Mouse (Mus musculus): Measurements from ENCODE around the gene Zdhhc14. TPM values are rescaled to one million over a fixed set of nuclear protein-coding genes. Genes with fewer than 3 reads are reported as not detected.

The Zdhhc14 gene
- polyA plus RNA-seq, 1 experiment from 2014 or later, result 10.1 TPM

DNA sequence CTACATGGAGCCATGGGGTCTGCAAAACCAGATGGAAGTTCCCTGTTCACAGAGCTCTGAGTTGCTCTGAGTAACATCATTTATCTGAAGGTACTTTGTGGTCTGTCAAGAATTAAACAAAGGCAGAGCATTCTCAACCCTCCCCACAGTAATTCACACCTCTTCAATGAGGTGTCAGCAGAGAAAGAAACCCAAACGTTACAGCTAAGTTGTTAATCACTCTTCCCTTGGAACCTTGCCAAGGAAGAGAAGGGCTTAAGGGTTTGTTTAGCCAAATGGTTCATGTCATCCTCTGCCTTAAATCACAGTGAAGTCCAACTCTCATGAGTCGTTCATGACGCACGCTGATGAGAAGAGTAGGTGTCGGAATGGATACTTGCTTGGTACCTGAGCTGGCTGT is 75.6 kb downstream of the Zdhhc14 start:
- Histone ChIP-seq H3K27ac (no peak overlapping the region), H3K27me3 (replicated peaks) (no peaks in the 10 kb centered on the region), H3K4me2 (no peak overlapping the region), H3K4me3 (no peak overlapping the region), H3K9ac (no peak overlapping the region), H3K36me3 (replicated peaks) (no peaks in the 10 kb centered on the region), H3K9me3 (0 out of 2 replicates have a peak, but pooled peaks cover 3% of the 10 kb centered on the region), H3K4me1 (no peaks in the 10 kb centered on the region)
- ATAC-seq (replicated peaks), result no peak
- 77% methylated on average over 5 of the region's 5 CpGs for WGBS

DNA sequence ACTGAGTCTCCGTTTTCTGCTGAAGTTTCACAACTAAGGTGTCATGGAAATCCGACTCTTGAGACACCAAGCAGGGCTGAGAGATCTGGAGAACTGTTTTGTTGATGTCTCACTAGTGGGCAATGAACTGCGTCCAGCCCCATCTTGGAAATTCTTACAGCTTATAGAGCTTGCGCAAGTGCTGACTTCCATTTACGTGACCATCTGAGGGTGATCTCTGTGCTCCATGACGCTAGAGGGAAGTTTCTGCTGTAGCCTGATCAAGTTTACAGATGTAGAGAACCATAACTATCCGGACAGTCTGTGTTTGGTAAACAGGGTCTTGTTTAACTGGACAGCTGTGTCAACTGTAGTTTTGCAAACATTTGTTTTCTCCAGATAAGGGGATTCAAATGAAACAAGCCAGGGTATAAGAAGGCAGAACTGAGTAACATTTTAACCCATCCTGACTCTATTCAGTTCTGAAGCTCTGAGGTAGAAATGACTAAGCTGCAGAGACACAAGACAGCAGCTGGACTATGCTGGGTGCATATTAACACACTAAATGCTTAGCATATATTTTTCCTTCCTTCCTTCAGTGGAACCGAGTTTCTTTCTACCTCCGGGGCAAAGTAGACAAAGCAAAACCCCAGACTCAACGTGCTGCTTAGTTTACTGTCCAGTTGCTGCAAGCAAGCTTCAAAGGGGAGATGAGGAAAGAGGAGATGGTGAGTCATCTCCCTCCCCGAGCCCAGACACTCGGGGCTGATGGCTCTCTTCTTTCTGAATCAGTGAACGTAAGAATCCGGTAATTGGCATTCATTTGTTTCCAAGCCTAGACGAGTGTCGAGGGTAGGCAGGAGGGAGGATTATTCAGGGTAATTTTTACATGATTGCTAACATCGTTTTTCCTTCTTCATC is 77.0 kb downstream of the Zdhhc14 start:
- Histone ChIP-seq H3K27ac (no peak overlapping the region), H3K36me3 (replicated peaks) (no peaks in the 10 kb centered on the region), H3K9ac (no peak overlapping the region), H3K4me1 (no peaks in the 10 kb centered on the region), H3K9me3 (no peaks in the 10 kb centered on the region), H3K4me3 (no peak overlapping the region), H3K27me3 (replicated peaks) (no peaks in the 10 kb centered on the region), H3K4me2 (no peak overlapping the region)
- WGBS, result 67% methylated on average over 17 of the region's 17 CpGs
- no peak for ATAC-seq (replicated peaks)

DNA sequence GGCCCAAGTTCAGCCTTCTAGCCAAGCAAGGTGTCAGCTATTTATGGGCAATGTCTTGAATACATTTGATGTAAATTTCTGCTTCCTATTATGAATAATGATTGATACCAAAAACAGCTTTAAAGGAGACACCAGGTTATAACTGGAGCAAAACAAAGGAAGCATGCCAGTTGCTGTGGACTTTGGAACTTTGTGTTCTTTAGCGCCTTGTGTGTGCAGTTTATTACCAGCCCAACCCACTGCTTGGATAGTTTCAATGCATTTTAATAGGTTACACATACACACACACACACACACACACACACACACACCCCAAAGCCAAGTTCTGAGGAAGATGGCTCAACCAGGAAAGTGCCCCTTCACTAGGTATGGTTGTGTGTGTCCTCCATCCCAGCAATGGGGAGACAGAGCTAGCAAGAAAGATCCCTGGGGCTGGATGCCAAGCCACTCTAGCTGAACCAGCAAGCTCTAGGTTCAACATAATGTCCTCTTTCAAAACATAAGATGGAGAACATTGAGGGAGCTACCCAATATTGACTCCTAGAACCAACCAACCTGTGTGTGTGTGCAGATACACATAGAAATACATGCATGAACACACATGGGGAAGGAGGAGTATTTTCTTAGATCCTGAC is 79.9 kb downstream of the Zdhhc14 start:
- Histone ChIP-seq H3K4me2 (no peak overlapping the region), H3K9ac (no peak overlapping the region), H3K4me3 (no peak overlapping the region), H3K27me3 (replicated peaks) (no peaks in the 10 kb centered on the region), H3K9me3 (no peaks in the 10 kb centered on the region), H3K27ac (no peak overlapping the region), H3K36me3 (replicated peaks) (no peaks in the 10 kb centered on the region), H3K4me1 (no peaks in the 10 kb centered on the region)
- ATAC-seq (replicated peaks), result no peak
- 100% methylated on average over 1 of the region's 1 CpGs for WGBS

DNA sequence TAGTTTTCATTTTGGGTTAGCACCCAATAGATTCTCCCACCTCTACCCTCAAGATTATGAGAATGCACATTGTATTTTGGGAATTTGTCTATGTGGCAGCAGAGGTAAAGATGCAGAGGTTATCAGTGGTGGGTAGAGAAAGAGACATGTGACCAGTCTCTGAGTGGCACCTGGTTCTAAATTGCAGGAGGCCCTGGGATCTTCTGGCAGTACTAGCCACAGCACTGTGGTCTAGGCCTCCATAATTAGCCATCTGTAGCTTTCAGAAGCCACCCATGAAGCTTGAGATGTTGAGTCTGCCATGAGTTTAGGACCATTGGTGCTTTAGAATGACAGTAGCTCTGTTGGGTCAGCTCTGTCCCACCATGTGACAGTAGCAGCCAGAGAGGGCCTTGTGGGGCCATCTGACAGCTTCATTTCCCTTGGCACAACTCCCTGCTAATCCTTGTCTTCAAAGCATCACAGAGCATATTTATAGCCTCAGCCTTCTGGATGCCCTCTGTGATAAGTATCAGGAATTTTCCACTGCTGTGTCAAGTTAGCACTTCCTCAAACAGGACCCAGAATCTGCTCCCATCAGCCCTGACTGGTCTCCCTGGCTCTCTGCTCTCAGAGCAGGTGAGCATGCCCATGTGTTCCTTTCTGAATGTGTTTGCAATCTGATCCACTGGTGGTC is 80.5 kb downstream of the Zdhhc14 start:
- Histone ChIP-seq H3K4me2 (no peak overlapping the region), H3K9ac (no peak overlapping the region), H3K4me3 (no peak overlapping the region), H3K27ac (no peak overlapping the region), H3K36me3 (replicated peaks) (no peaks in the 10 kb centered on the region), H3K9me3 (no peaks in the 10 kb centered on the region), H3K4me1 (no peaks in the 10 kb centered on the region), H3K27me3 (replicated peaks) (no peaks in the 10 kb centered on the region)
- ATAC-seq (replicated peaks), result no peak

DNA sequence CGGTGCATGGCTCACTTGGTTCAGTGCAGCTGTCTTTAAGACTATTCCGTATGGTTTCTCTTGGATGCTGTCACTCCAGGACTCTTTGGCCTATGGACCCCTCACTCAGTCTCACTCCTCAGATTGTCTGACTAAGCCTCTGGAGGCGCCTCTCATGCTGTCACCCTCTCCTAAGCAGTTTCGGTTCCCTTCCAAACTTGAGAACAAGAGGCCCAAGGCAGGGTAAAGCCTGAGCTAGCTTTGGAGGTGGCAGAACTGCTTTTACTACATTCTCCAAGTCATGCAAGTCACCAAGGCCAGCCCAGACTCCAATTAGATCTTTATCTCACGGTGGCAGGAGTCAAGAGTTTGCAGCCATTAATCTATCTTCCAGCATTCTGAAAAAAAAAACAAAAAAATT is 82.3 kb downstream of the Zdhhc14 start:
- Histone ChIP-seq H3K27me3 (replicated peaks) (no peaks in the 10 kb centered on the region), H3K36me3 (replicated peaks) (no peaks in the 10 kb centered on the region), H3K27ac (no peak overlapping the region), H3K9ac (no peak overlapping the region), H3K4me3 (no peak overlapping the region), H3K9me3 (no peaks in the 10 kb centered on the region), H3K4me2 (no peak overlapping the region), H3K4me1 (no peaks in the 10 kb centered on the region)
- 83% methylated on average over 5 of the region's 5 CpGs for WGBS
- ATAC-seq (replicated peaks), result no peak

DNA sequence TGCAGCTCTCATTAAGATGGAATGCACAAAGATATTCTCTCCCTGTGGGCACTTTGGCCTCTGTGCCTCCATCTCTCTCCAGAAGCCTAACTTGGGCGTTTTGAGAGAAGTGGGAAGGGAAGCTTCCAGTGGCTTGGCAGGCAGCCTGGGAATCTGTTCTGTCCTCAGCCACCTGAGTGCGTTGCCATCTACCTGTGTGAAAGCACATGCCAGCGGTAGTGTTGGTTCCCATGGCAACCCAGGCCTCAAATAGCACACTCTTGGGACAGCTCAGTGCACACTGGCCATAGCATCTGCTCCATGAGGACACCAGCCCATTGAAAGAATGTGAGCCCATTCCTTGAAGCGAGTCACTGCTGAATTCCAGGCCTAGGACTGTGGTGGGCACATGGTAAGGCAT is 83.2 kb downstream of the Zdhhc14 start:
- Histone ChIP-seq H3K9ac (no peak overlapping the region), H3K4me1 (no peaks in the 10 kb centered on the region), H3K27me3 (replicated peaks) (no peaks in the 10 kb centered on the region), H3K36me3 (replicated peaks) (no peaks in the 10 kb centered on the region), H3K4me3 (no peak overlapping the region), H3K27ac (no peak overlapping the region), H3K9me3 (no peaks in the 10 kb centered on the region), H3K4me2 (no peak overlapping the region)
- WGBS, result 70% methylated on average over 4 of the region's 4 CpGs
- ATAC-seq (replicated peaks), result no peak

DNA sequence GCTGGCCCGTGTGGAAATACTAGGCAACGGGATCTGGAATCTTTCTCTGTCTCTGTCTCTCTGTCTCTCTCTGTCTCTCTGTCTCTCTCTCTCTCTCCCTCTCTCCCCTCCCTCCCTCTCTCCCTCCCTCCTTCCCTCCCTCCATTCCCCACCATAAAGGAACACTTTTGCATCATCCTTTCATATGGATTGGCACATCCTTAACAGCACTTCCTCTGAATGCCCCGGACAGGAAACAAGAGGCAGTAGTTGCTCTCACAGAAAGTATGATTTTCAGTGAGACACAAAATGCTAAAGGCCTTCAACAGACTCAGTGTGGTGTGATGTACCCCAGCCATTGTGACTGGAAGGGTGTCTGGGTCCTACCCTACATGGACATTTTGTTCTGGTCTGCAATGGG is 89.9 kb downstream of the Zdhhc14 start:
- Histone ChIP-seq H3K9ac (no peak overlapping the region), H3K4me1 (peaks cover 14% of the 10 kb centered on the region), H3K27ac (no peak overlapping the region), H3K4me2 (no peak overlapping the region), H3K36me3 (replicated peaks) (no peaks in the 10 kb centered on the region), H3K9me3 (no peaks in the 10 kb centered on the region), H3K4me3 (no peak overlapping the region), H3K27me3 (replicated peaks) (no peaks in the 10 kb centered on the region)
- ATAC-seq (replicated peaks), result no peak
- 88% methylated on average over 3 of the region's 3 CpGs for WGBS

DNA sequence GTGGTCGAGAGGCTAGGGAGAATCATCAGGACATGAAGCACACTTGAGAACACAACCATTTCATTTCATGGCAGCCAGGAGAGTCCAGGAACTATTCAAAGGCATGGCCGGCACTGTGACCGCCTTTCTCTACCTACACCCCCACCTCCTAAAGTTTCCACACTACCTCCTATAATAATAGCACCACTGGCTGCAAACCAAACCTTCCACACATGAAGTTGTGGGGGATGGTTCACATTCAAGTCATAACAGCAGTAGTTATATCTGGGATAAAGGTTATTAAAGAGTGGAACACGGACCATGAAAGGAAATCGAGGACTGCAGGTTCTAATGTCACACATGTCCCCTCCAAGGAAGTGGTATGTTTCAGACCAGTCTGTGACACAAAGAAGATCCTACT is 90.6 kb downstream of the Zdhhc14 start:
- Histone ChIP-seq H3K4me1 (peaks cover 14% of the 10 kb centered on the region), H3K4me2 (no peak overlapping the region), H3K36me3 (replicated peaks) (no peaks in the 10 kb centered on the region), H3K9me3 (no peaks in the 10 kb centered on the region), H3K4me3 (no peak overlapping the region), H3K27ac (no peak overlapping the region; the same call in 1 of the 2 replicates), H3K27me3 (replicated peaks) (no peaks in the 10 kb centered on the region), H3K9ac (no peak overlapping the region)
- ATAC-seq (replicated peaks), result no peak
- WGBS, result 92% methylated on average over 5 of the region's 5 CpGs

DNA sequence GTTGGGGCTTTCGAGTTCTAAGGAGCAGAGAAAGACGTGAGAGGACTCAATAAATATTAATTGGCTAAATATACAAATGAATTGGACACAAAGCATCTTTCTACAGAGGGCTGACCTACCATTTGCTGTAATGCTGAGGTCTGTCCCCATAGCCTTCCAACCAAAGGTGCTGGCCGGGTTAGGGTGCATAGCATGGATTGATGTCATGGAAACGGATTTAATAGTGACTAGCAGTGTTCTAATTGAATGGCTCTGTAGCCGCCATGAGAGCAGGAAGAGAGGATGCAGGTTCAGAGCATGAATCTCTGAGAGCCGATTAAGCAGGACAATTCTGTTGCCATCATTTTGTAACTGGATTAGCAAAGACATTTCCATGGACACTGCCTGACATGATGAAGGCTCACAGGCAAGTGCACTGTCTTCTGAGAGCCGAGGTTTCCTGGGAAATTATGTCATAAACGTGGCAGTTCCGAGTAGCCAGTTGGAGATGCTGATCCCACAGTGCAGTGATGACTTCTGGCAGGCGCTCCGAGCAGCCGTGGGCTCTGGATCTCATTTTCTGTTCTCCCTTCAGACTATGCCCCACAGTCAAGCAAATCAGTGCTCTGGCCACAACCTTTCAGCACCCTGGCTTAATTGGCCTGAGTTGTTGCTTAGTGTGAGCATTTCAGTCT is 91.3 kb downstream of the Zdhhc14 start:
- Histone ChIP-seq H3K9ac (no peak overlapping the region; the same call in 1 of the 2 replicates), H3K27me3 (replicated peaks) (no peaks in the 10 kb centered on the region), H3K4me2 (peak overlapping the region; percentile 25), H3K27ac (peak overlapping the region; percentile 68), H3K36me3 (replicated peaks) (no peaks in the 10 kb centered on the region), H3K4me3 (no peak overlapping the region), H3K4me1 (peaks cover 14% of the 10 kb centered on the region), H3K9me3 (no peaks in the 10 kb centered on the region)
- ATAC-seq (replicated peaks), result peak; percentile 71
- WGBS, result 16% methylated on average over 12 of the region's 12 CpGs

DNA sequence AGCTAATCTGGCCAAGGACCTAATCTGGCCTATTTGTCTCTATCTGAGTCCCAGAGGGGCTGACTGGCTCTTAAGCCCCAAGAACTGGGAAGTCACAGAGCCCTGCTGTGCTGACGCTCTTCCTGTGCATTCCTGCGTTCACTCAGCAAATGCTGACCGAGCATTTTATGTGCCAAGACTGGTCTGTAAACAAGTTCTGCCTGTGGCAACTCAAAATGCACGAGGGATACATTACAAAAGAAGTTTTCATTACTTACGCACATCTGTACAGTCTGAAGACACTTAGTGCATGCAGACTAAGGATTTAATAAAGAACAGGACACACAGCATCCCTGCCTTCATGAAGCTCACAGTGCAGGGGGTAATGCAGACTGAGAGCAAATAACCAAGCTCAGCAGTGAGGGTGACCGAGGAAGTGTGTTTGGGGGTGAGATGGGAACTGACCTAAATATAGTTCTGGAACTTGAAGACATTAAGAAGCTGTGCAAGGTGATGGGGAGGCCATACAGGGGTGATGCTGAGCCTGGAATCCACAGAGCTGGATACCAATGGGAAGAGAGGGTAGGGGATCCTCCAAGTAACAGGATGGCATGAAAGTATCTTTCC is 99.3 kb downstream of the Zdhhc14 start:
- Histone ChIP-seq H3K9me3 (no peaks in the 10 kb centered on the region), H3K27me3 (replicated peaks) (no peaks in the 10 kb centered on the region), H3K9ac (no peak overlapping the region), H3K4me2 (no peak overlapping the region), H3K4me3 (no peak overlapping the region), H3K36me3 (replicated peaks) (no peaks in the 10 kb centered on the region), H3K27ac (no peak overlapping the region), H3K4me1 (peaks cover 5% of the 10 kb centered on the region; the same call in 1 of the 2 replicates)
- ATAC-seq (replicated peaks), result no peak
- 61% methylated on average over 6 of the region's 6 CpGs for WGBS

DNA sequence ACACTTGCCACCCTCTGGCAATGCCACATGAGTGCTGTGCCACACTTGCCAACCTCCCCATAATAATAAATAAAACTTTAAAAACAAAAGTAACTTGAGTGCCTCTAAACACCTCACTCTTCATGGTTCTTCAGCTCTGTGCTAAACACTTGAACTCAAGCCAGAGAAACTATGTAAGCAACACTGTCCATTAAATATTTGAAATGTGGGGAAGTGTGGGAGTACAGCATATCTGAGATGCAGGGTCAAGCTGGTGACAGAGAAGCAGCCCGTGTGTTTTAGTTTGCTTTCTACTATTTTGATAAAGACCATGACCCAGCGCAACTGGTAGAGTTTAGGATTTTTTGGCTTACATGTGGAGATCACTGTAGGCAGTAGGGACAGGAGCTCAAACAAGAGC is 100.7 kb downstream of the Zdhhc14 start:
- ATAC-seq (replicated peaks), result no peak
- H3K27ac ChIP-seq, result no peak overlapping the region
- H3K4me1 ChIP-seq, result peaks cover 5% of the 10 kb centered on the region; the same call in 1 of the 2 replicates
- H3K4me3 ChIP-seq, result no peak overlapping the region
- H3K27me3 ChIP-seq (replicated peaks), result no peaks in the 10 kb centered on the region
- no peaks in the 10 kb centered on the region for H3K36me3 ChIP-seq (replicated peaks)
- H3K9ac ChIP-seq, result no peak overlapping the region
- WGBS, result 91% methylated on average over 2 of the region's 2 CpGs
- H3K9me3 ChIP-seq, result no peaks in the 10 kb centered on the region
- H3K4me2 ChIP-seq, result no peak overlapping the region

DNA sequence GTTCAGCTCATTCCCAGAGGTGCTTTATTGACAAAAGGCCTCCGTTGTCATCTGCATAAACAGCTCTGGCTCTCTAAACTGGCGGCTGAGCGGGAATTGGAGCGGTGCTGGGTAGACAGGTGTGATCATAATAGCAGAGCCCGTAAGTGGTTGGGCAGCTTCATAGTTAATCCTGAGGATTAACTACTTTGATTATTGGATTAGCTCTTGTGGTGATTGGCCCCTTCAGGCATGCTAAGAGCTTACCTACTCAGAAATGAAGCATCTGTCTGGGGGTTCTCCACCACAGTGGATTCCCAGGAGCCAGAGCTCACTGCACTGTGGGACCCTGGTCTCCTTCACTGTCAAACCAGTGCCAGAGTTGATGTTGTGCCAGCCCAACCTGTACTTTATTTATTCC is 102.7 kb downstream of the Zdhhc14 start:
- no peaks in the 10 kb centered on the region for H3K27me3 ChIP-seq (replicated peaks)
- H3K27ac ChIP-seq, result no peak overlapping the region
- H3K36me3 ChIP-seq (replicated peaks), result no peaks in the 10 kb centered on the region
- WGBS, result 26% methylated on average over 5 of the region's 5 CpGs
- H3K4me1 ChIP-seq, result peaks cover 5% of the 10 kb centered on the region; the same call in 1 of the 2 replicates
- 0 out of 2 replicates have a peak, but pooled peaks have one; percentile 37 for ATAC-seq (replicated peaks)
- H3K9me3 ChIP-seq, result no peaks in the 10 kb centered on the region
- no peak overlapping the region for H3K4me3 ChIP-seq
- H3K4me2 ChIP-seq, result no peak overlapping the region
- H3K9ac ChIP-seq, result no peak overlapping the region

Data from midbrain, embryonic 15.5 days (tissue).